Mouse (Mus musculus) midbrain, embryonic 13.5 days (tissue): ENCODE data around the gene Fam166a. TPM values are rescaled to one million over a fixed set of nuclear protein-coding genes. Genes with fewer than 3 reads are reported as not detected.
A peak's percentile ranks its signal among the peaks of the same experiment; 100 is the strongest.

ENCODE experiments used
- ATAC-seq: fragments of 200-750 bp; cut with Nextera tagmentation; 2 replicates; pipeline ENCODE4 v1.8.0; 2017; ENCODE audit warnings: mild to moderate bottlenecking, moderate TSS enrichment, moderate library complexity
- H3K27ac ChIP-seq: fragments of 300-500 bp; sonication (generic); 2 replicates; pipeline ENCODE4 v1.5.1; 2015; ENCODE audit warnings: inconsistent platforms, mild to moderate bottlenecking, moderate library complexity
- H3K27me3 ChIP-seq: fragments of 300-500 bp; sonication (generic); 2 replicates; pipeline ENCODE4 v1.6.1; 2015; ENCODE audit warnings: mild to moderate bottlenecking, inconsistent platforms
- H3K36me3 ChIP-seq: fragments of 300-500 bp; sonication (generic); 2 replicates; pipeline ENCODE4 v1.6.1; 2015; ENCODE audit warnings: mild to moderate bottlenecking, inconsistent platforms
- H3K4me1 ChIP-seq: fragments of 300-500 bp; sonication (generic); replicated peaks from 2 replicates; pipeline ENCODE4 v1.6.1; 2015; ENCODE audit warnings: inconsistent platforms
- H3K4me2 ChIP-seq: fragments of 300-500 bp; sonication (generic); replicated peaks from 2 replicates; pipeline ENCODE4 v1.6.1; 2015; ENCODE audit warnings: moderate library complexity, mild to moderate bottlenecking, inconsistent platforms
- H3K4me3 ChIP-seq: fragments of 300-500 bp; sonication (generic); replicated peaks from 2 replicates; pipeline ENCODE4 v1.5.1; 2015; ENCODE audit warnings: mild to moderate bottlenecking, inconsistent platforms
- H3K9ac ChIP-seq: fragments of 300-500 bp; sonication (generic); replicated peaks from 2 replicates; pipeline ENCODE4 v1.6.1; 2015; ENCODE audit warnings: mild to moderate bottlenecking, inconsistent platforms
- H3K9me3 ChIP-seq: fragments of 300-500 bp; sonication (generic); 2 replicates; pipeline ENCODE4 v1.6.1; 2016; ENCODE audit warnings: mild to moderate bottlenecking, inconsistent platforms
- WGBS: fragments of 180-500 bp; shearing (Covaris S2); methylation state at CpG from one replicate; pipeline ENCODE4 v1.1.7; 2015; 5-methylcytosine and 5-hydroxymethylcytosine counted together
- polyA plus RNA-seq: library from polyadenylated mRNA; unstranded; fragments of >200 nt; fragmentation: Nextera tagmentation; extraction: Ambion mirVana; gene quantifications from 2 replicates; pipeline ENCODE4 v1.2.1, GENCODE M21; 2015

Gene Fam166a
- 0.89 TPM in 1 of 2 replicates, not detected in the other for polyA plus RNA-seq

- Histone ChIP-seq H3K4me1 (peaks cover 10% of the 10 kb centered on the region), H3K27ac (no peak within 1 kb of the TSS), H3K4me3 (no peak within 1 kb of the TSS), H3K9me3 (no peaks in the 10 kb centered on the region), H3K9ac (no peak within 1 kb of the TSS), H3K36me3 (peaks cover 13% of the 10 kb centered on the region), H3K4me2 (no peak within 1 kb of the TSS), H3K27me3 (no peaks in the 10 kb centered on the region)
- ATAC-seq = no peak
Observed at GRCm38 (mm10) chr2:25218445-25218844, at the start of gene Fam166a. Gene Fam166a (plus strand): TSS chr2:25218745.

- no peaks in the 10 kb centered on the region for H3K9me3 ChIP-seq
- no peaks in the 10 kb centered on the region for H3K27me3 ChIP-seq
- 0 out of 2 replicates have a peak overlapping the region, but pooled peaks have one; percentile 80 for H3K27ac ChIP-seq
- no peak overlapping the region for H3K4me3 ChIP-seq
- ATAC-seq = no peak
- peaks cover 42% of the 10 kb centered on the region for H3K4me1 ChIP-seq
- 12% methylated on average over 5 of the region's 5 CpGs for WGBS
- H3K4me2 ChIP-seq = no peak overlapping the region
- no peaks in the 10 kb centered on the region for H3K36me3 ChIP-seq
- H3K9ac ChIP-seq = no peak overlapping the region; the same call in 1 of the 2 replicates
Observed at GRCm38 (mm10) chr2:25169778-25170177, 48.8 kb upstream of the Fam166a start.

- H3K27ac ChIP-seq = no peak overlapping the region
Observed at GRCm38 (mm10) chr2:25170326-25171100, 48.0 kb upstream of the Fam166a start.

GRCm38 (mm10) chr2:25171101-25171768, 47.3 kb upstream of the Fam166a start:
- Histone ChIP-seq H3K36me3 (no peaks in the 10 kb centered on the region), H3K4me3 (no peak overlapping the region), H3K9me3 (no peaks in the 10 kb centered on the region), H3K27ac (no peak overlapping the region), H3K9ac (no peak overlapping the region), H3K4me1 (peaks cover 57% of the 10 kb centered on the region), H3K4me2 (no peak overlapping the region), H3K27me3 (0 out of 2 replicates have a peak, but pooled peaks cover 4% of the 10 kb centered on the region)
- WGBS = 93% methylated on average over 6 of the region's 6 CpGs
- ATAC-seq = no peak

More at GRCm38 (mm10) chr2:25170326-25171100, 48.0 kb upstream of the Fam166a start:
- no peak overlapping the region for H3K4me3 ChIP-seq
- WGBS = 82% methylated on average over 10 of the region's 10 CpGs
- no peak for ATAC-seq
- H3K27me3 ChIP-seq = 0 out of 2 replicates have a peak, but pooled peaks cover under 1% of the 10 kb centered on the region
- H3K36me3 ChIP-seq = no peaks in the 10 kb centered on the region
- peaks cover 50% of the 10 kb centered on the region for H3K4me1 ChIP-seq
- no peak overlapping the region for H3K4me2 ChIP-seq
- no peaks in the 10 kb centered on the region for H3K9me3 ChIP-seq
- no peak overlapping the region; the same call in 1 of the 2 replicates for H3K9ac ChIP-seq

GRCm38 (mm10) chr2:25171769-25172153, 46.8 kb upstream of the Fam166a start:
- Histone ChIP-seq H3K36me3 (no peaks in the 10 kb centered on the region), H3K27me3 (0 out of 2 replicates have a peak, but pooled peaks cover 4% of the 10 kb centered on the region), H3K4me3 (no peak overlapping the region), H3K4me1 (peaks cover 62% of the 10 kb centered on the region), H3K9ac (no peak overlapping the region), H3K4me2 (no peak overlapping the region), H3K9me3 (no peaks in the 10 kb centered on the region), H3K27ac (no peak overlapping the region)
- ATAC-seq = no peak
- 50% methylated on average over 1 of the region's 1 CpGs for WGBS

- ATAC-seq = no peak
- H3K27me3 ChIP-seq = 0 out of 2 replicates have a peak, but pooled peaks cover 4% of the 10 kb centered on the region
- H3K36me3 ChIP-seq = no peaks in the 10 kb centered on the region
- H3K4me3 ChIP-seq = no peak overlapping the region
- H3K9ac ChIP-seq = no peak overlapping the region
- no peak overlapping the region for H3K4me2 ChIP-seq
- H3K27ac ChIP-seq = no peak overlapping the region
- no peaks in the 10 kb centered on the region for H3K9me3 ChIP-seq
- peaks cover 63% of the 10 kb centered on the region for H3K4me1 ChIP-seq
- WGBS = 84% methylated on average over 8 of the region's 8 CpGs
Observed at GRCm38 (mm10) chr2:25172629-25173028, 45.9 kb upstream of the Fam166a start.

- H3K4me3 ChIP-seq = no peak overlapping the region
- no peak overlapping the region for H3K9ac ChIP-seq
- 92% methylated on average over 4 of the region's 4 CpGs for WGBS
- H3K9me3 ChIP-seq = no peaks in the 10 kb centered on the region
- H3K27ac ChIP-seq = no peak overlapping the region
- no peak overlapping the region for H3K4me2 ChIP-seq
- ATAC-seq = no peak
- peaks cover 63% of the 10 kb centered on the region for H3K4me1 ChIP-seq
- H3K36me3 ChIP-seq = no peaks in the 10 kb centered on the region
- 0 out of 2 replicates have a peak, but pooled peaks cover 4% of the 10 kb centered on the region for H3K27me3 ChIP-seq
Observed at GRCm38 (mm10) chr2:25173821-25174220, 44.7 kb upstream of the Fam166a start.

GRCm38 (mm10) chr2:25174866-25175689, 43.5 kb upstream of the Fam166a start:
- Histone ChIP-seq H3K9ac (no peak overlapping the region), H3K27ac (no peak overlapping the region), H3K27me3 (0 out of 2 replicates have a peak, but pooled peaks cover 4% of the 10 kb centered on the region), H3K4me3 (no peak overlapping the region), H3K9me3 (no peaks in the 10 kb centered on the region), H3K4me1 (peaks cover 64% of the 10 kb centered on the region), H3K36me3 (no peaks in the 10 kb centered on the region), H3K4me2 (no peak overlapping the region)
- WGBS = 54% methylated on average over 7 of the region's 7 CpGs
- no peak for ATAC-seq

GRCm38 (mm10) chr2:25175690-25176078, 42.9 kb upstream of the Fam166a start:
- Histone ChIP-seq H3K27ac (no peak overlapping the region), H3K4me2 (no peak overlapping the region), H3K27me3 (0 out of 2 replicates have a peak, but pooled peaks cover 4% of the 10 kb centered on the region), H3K9ac (no peak overlapping the region), H3K9me3 (no peaks in the 10 kb centered on the region), H3K36me3 (no peaks in the 10 kb centered on the region), H3K4me3 (no peak overlapping the region), H3K4me1 (peaks cover 61% of the 10 kb centered on the region)
- ATAC-seq = no peak
- 78% methylated on average over 4 of the region's 4 CpGs for WGBS

- 0 out of 2 replicates have a peak, but pooled peaks cover 4% of the 10 kb centered on the region for H3K27me3 ChIP-seq
- no peaks in the 10 kb centered on the region for H3K36me3 ChIP-seq
- 78% methylated on average over 6 of the region's 6 CpGs for WGBS
- ATAC-seq = no peak
- peak overlapping the region; percentile 80 for H3K27ac ChIP-seq
- peak overlapping the region; percentile 45; the same call in 1 of the 2 replicates for H3K9ac ChIP-seq
- H3K4me1 ChIP-seq = peaks cover 68% of the 10 kb centered on the region
- no peaks in the 10 kb centered on the region for H3K9me3 ChIP-seq
- peak overlapping the region; percentile 44 for H3K4me2 ChIP-seq
- H3K4me3 ChIP-seq = no peak overlapping the region
Observed at GRCm38 (mm10) chr2:25176573-25176972, 42.0 kb upstream of the Fam166a start.

- ATAC-seq = no peak
- Histone ChIP-seq H3K4me3 (peak overlapping the region; percentile 13), H3K36me3 (no peaks in the 10 kb centered on the region), H3K4me2 (peak overlapping the region; percentile 44), H3K9ac (peak overlapping the region; percentile 45), H3K27me3 (0 out of 2 replicates have a peak, but pooled peaks cover 4% of the 10 kb centered on the region), H3K27ac (peak overlapping the region; percentile 80), H3K4me1 (peaks cover 73% of the 10 kb centered on the region), H3K9me3 (no peaks in the 10 kb centered on the region)
- 34% methylated on average over 4 of the region's 4 CpGs for WGBS
Observed at GRCm38 (mm10) chr2:25177076-25177475, 41.5 kb upstream of the Fam166a start.
